Mouse (Mus musculus) MEL (cell line): ENCODE measurements around the gene Hcn2. TPM values are rescaled to one million over a fixed set of nuclear protein-coding genes. Genes with fewer than 3 reads are reported as not detected.

ENCODE experiments used
- DNase-seq: peaks from one replicate; pipeline ENCODE4 v3.0.0; 2011; ENCODE audit warnings: low read depth, low spot score
- H3K27ac ChIP-seq: 2 replicates; pipeline ENCODE4 v1.5.1; 2012; ENCODE audit warnings: low read depth, mild to moderate bottlenecking, control low read depth, low read length, moderate library complexity; ENCODE audit not compliant: control insufficient read depth
- H3K27me3 ChIP-seq, 2 experiments: fragments of 150-350 bp in 1 of 2; sonication (generic) in 1 of 2; 2 replicates each; pipeline ENCODE4 v1.6.1; 2012; ENCODE audit warnings: low read length in 2 of 2, mild to moderate bottlenecking in 2 of 2, improper control_type of control experiment in 1 of 2, moderate library complexity in 1 of 2; ENCODE audit not compliant: insufficient read depth in 2 of 2, control insufficient read depth in 1 of 2
- H3K36me3 ChIP-seq, 2 experiments: 2 replicates each; pipeline ENCODE4 v1.6.1; 2012 to 2014; ENCODE audit warnings: low read length in 2 of 2, improper control_type of control experiment in 1 of 2, inconsistent platforms in 1 of 2, mild to moderate bottlenecking in 1 of 2; ENCODE audit not compliant: insufficient read depth in 2 of 2, control insufficient read depth in 1 of 2
- H3K4me1 ChIP-seq, 2 experiments: fragments of 150-350 bp in 1 of 2; sonication (generic) in 1 of 2; 2 replicates each; pipeline ENCODE4 v1.6.1; 2012; ENCODE audit warnings: low read length in 2 of 2, improper control_type of control experiment in 1 of 2, mild to moderate bottlenecking in 1 of 2; ENCODE audit not compliant: insufficient read depth in 2 of 2, control insufficient read depth in 1 of 2
- H3K4me3 ChIP-seq, 2 experiments: fragments of 150-350 bp in 1 of 2; sonication (generic) in 1 of 2; 2 replicates each; pipeline ENCODE4 v1.5.1; 2012; ENCODE audit warnings: low read depth in 2 of 2, low read length in 2 of 2, mild to moderate bottlenecking in 2 of 2, moderate library complexity in 2 of 2, control low read depth in 1 of 2, improper control_type of control experiment in 1 of 2; ENCODE audit not compliant: control insufficient read depth in 1 of 2, insufficient read depth in 1 of 2
- H3K79me2 ChIP-seq: 2 replicates; pipeline ENCODE4 v1.6.1; 2012; ENCODE audit warnings: mild to moderate bottlenecking, low read length, moderate library complexity; ENCODE audit not compliant: control insufficient read depth, poor library complexity, insufficient read depth
- H3K9ac ChIP-seq: 2 replicates; pipeline ENCODE4 v1.6.1; 2012; ENCODE audit warnings: low read depth, mild to moderate bottlenecking, control low read depth, low read length, moderate library complexity; ENCODE audit not compliant: control insufficient read depth, poor library complexity, severe bottlenecking
- H3K9me3 ChIP-seq: fragments of 150-350 bp; sonication (generic); replicated peaks from 2 replicates; pipeline ENCODE4 v1.6.1; 2012; ENCODE audit warnings: mild to moderate bottlenecking, low read length, improper control_type of control experiment, moderate library complexity; ENCODE audit not compliant: insufficient read depth
- CHD2 ChIP-seq: IDR thresholded peaks from 2 replicates; pipeline ENCODE4 v1.6.1; 2011; ENCODE audit warnings: low read length, improper control_type of control experiment
- CTCF ChIP-seq, 3 experiments: IDR thresholded peaks in 2 of 3; conservative IDR thresholded peaks in 1 of 3; 2 replicates each; pipeline ENCODE4 v1.5.1; 2011 to 2012; ENCODE audit warnings: low read length in 3 of 3, low read depth in 2 of 3, mild to moderate bottlenecking in 2 of 3, improper control_type of control experiment in 1 of 3, inconsistent platforms in 1 of 3, mixed read lengths in 1 of 3, moderate library complexity in 1 of 3; ENCODE audit not compliant: control insufficient read depth in 1 of 3, insufficient read depth in 1 of 3, poor library complexity in 1 of 3, severe bottlenecking in 1 of 3
- JUND ChIP-seq: IDR thresholded peaks from 2 replicates; pipeline ENCODE4 v1.6.1; 2011; ENCODE audit warnings: low read depth, mild to moderate bottlenecking, improper control_type of control experiment, low read length
- KAT2A ChIP-seq: conservative IDR thresholded peaks from 2 replicates; pipeline ENCODE4 v1.6.1; 2012; ENCODE audit warnings: low read depth, low read length, improper control_type of control experiment, inconsistent platforms
- MAX ChIP-seq: IDR thresholded peaks from 2 replicates; pipeline ENCODE4 v1.6.1; 2011; ENCODE audit warnings: low read length, improper control_type of control experiment
- MEF2A ChIP-seq: IDR thresholded peaks from 2 replicates; pipeline ENCODE4 v1.6.1; 2014; ENCODE audit warnings: low read depth, mild to moderate bottlenecking, inconsistent platforms, low read length, improper control_type of control experiment; ENCODE audit not compliant: poor library complexity, insufficient replicate concordance, severe bottlenecking; ENCODE audit errors: extremely low read depth
- MYC ChIP-seq: IDR thresholded peaks from 2 replicates; pipeline ENCODE4 v1.6.1; 2011; ENCODE audit warnings: low read depth, mild to moderate bottlenecking, low read length, improper control_type of control experiment, moderate library complexity
- NELFE ChIP-seq: IDR thresholded peaks from 2 replicates; pipeline ENCODE4 v1.6.1; 2011; ENCODE audit warnings: low read depth, low read length, improper control_type of control experiment
- RCOR1 ChIP-seq: IDR thresholded peaks from 2 replicates; pipeline ENCODE4 v1.6.1; 2012; ENCODE audit warnings: low read depth, mild to moderate bottlenecking, inconsistent platforms, low read length, improper control_type of control experiment
- SIN3A ChIP-seq: IDR thresholded peaks from 2 replicates; pipeline ENCODE4 v1.6.1; 2012; ENCODE audit warnings: low read length, improper control_type of control experiment, inconsistent platforms
- SMC3 ChIP-seq: IDR thresholded peaks from 2 replicates; pipeline ENCODE4 v1.6.1; 2011; ENCODE audit warnings: low read depth, low read length, improper control_type of control experiment
- TAL1 ChIP-seq: IDR thresholded peaks from 2 replicates; pipeline ENCODE4 v1.6.1; 2012; ENCODE audit warnings: mild to moderate bottlenecking, inconsistent platforms, low read length, moderate library complexity, mixed read lengths
- TBP ChIP-seq: IDR thresholded peaks from 2 replicates; pipeline ENCODE4 v1.8.0; 2011; ENCODE audit warnings: low read depth, low read length, improper control_type of control experiment
- TCF12 ChIP-seq: IDR thresholded peaks from 2 replicates; pipeline ENCODE4 v1.6.1; 2014; ENCODE audit warnings: low read depth, mild to moderate bottlenecking, inconsistent platforms, low read length, improper control_type of control experiment, moderate library complexity
- USF1 ChIP-seq: IDR thresholded peaks from 2 replicates; pipeline ENCODE4 v1.6.1; 2014; ENCODE audit warnings: low read depth, mild to moderate bottlenecking, inconsistent platforms, low read length, improper control_type of control experiment, moderate library complexity
- USF2 ChIP-seq, 2 experiments: IDR thresholded peaks; 2 replicates each; pipeline ENCODE4 v1.6.1; 2011 to 2012; ENCODE audit warnings: improper control_type of control experiment in 2 of 2, low read length in 2 of 2, borderline replicate concordance in 1 of 2, inconsistent platforms in 1 of 2, low read depth in 1 of 2, mild to moderate bottlenecking in 1 of 2; ENCODE audit not compliant: insufficient read depth in 1 of 2
- ZKSCAN1 ChIP-seq: IDR thresholded peaks from 2 replicates; pipeline ENCODE4 v1.6.1; 2012; ENCODE audit warnings: low read depth, mild to moderate bottlenecking, inconsistent platforms, low read length, improper control_type of control experiment, moderate library complexity
- ZNF384 ChIP-seq: IDR thresholded peaks from 2 replicates; pipeline ENCODE4 v1.6.1; 2012; ENCODE audit warnings: low read depth, mild to moderate bottlenecking, inconsistent platforms, low read length, improper control_type of control experiment
- polyA plus RNA-seq, 2 experiments: library from polyadenylated mRNA; stranded (reverse) in 1 of 2; unstranded in 1 of 2; fragments of >175 nt in 1 of 2; fragments of >200 nt in 1 of 2; gene quantifications; 2 replicates each; pipeline versions ENCODE4 v1.2.1 to v1.2.4; 2012; ENCODE audit warnings: low replicate concordance in 2 of 2, low read depth in 1 of 2; ENCODE audit not compliant: insufficient read length in 2 of 2, insufficient read depth in 1 of 2, missing spikeins in 1 of 2
- total RNA-seq: library from RNA; depleted of rRNA; stranded (reverse); fragments of 300-350 nt; gene quantifications from 2 replicates; pipeline ENCODE4 v1.2.3, GENCODE M21; 2012

Gene Hcn2
- total and polyA plus RNA-seq, 3 experiments, result 0.42 to 1.6 TPM; not detected in 1

GRCm38 (mm10) chr10:79707759-79708158 lies 8.7 kb upstream of the Hcn2 start:
- H3K4me3 ChIP-seq, result no peak overlapping the region
- H3K27ac ChIP-seq, result no peak overlapping the region
- no peak overlapping the region for H3K9ac ChIP-seq

GRCm38 (mm10) chr10:79708668-79709067 lies 7.8 kb upstream of the Hcn2 start:
- no peaks in the 10 kb centered on the region for H3K27me3 ChIP-seq
- no peak overlapping the region for H3K4me3 ChIP-seq
- TF ChIP-seq TAL1, result no peak
- no peak for TF ChIP-seq CHD2
- TF ChIP-seq RCOR1, result no peak
- TF ChIP-seq KAT2A, result no peak
- no peak for TF ChIP-seq MYC
- TF ChIP-seq SIN3A, result no peak
- TF ChIP-seq ZNF384, result no peak
- no peak for TF ChIP-seq JUND
- TF ChIP-seq MAX, result no peak
- TF ChIP-seq TBP, result no peak
- TF ChIP-seq NELFE, result no peak
- no peak for TF ChIP-seq ZKSCAN1
- TF ChIP-seq USF1, result no peak
- TF ChIP-seq USF2 (IDR thresholded peaks at IDR 0.05; ENCODE audit: borderline replicate concordance in 1 of 2, insufficient read depth in 1 of 2, low read depth in 1 of 2, low read length in 2 of 2), result no peak
- no peak for TF ChIP-seq MEF2A
- TF ChIP-seq SMC3, result no peak
- peaks cover 41% of the 10 kb centered on the region for H3K79me2 ChIP-seq
- no peak overlapping the region for H3K9ac ChIP-seq
- no peak overlapping the region for H3K27ac ChIP-seq
- DNase-seq, result no peak
- H3K36me3 ChIP-seq, result peaks cover 0 to 21% of the 10 kb centered on the region in 2 experiments; a peak in 2 of 4 replicates
- H3K9me3 ChIP-seq, result no peaks in the 10 kb centered on the region
- peaks cover 9 to 25% of the 10 kb centered on the region in 2 experiments; a peak in 3 of 4 replicates for H3K4me1 ChIP-seq

More at GRCm38 (mm10) chr10:79707759-79708158, 8.7 kb upstream of the Hcn2 start:
- Histone ChIP-seq H3K27me3 (no peaks in the 10 kb centered on the region), H3K79me2 (peaks cover 41% of the 10 kb centered on the region), H3K4me1 (peaks cover 9 to 22% of the 10 kb centered on the region in 2 experiments; a peak in 3 of 4 replicates), H3K9me3 (no peaks in the 10 kb centered on the region), H3K36me3 (peaks cover 0 to 19% of the 10 kb centered on the region in 2 experiments; a peak in 2 of 4 replicates)
- no peak for DNase-seq
- no peak for TF ChIP-seq TCF12
- peak in 2 of 3 experiments; percentile 1 to 43; a peak in 3 of 6 replicates for TF ChIP-seq CTCF (IDR thresholded peaks at IDR 0.05 in 2 of 3, conservative IDR thresholded peaks at IDR 0.05 in 1 of 3; ENCODE audit: control insufficient read depth in 1 of 3, insufficient read depth in 1 of 3, low read depth in 2 of 3, low read length in 3 of 3, poor library complexity in 1 of 3, severe bottlenecking in 1 of 3)
